Mouse (Mus musculus) spleen, postnatal 36 days (tissue): ENCODE measurements around the gene Rnf144b.
A peak's percentile ranks its signal among the peaks of the same experiment; 100 is the strongest.

Source experiments
- DNase-seq, 2 experiments: peaks; one replicate each; pipeline ENCODE4 v3.0.0; 2022; ENCODE audit warnings: low spot score in 2 of 2, mixed read lengths in 1 of 2

Rnf144b gene

DNA sequence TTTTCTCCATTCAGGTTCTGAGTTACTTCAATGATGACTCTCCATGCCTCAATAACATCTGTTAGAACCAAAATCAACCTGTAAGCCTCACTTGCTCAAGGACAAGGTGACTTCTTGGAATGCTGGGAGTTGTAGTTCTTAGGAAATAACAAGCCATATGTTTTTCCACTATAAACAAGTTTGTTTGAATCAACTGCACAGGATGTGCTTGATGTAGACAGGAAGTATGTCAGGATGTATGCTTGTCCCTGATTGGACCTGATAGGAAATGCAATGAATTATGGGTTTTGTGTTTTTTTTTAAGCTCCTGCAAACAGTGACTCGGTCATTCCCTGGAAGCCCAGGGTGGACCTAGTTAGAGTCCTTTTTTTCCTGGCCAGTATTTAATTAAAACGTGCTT lies 139.5 kb downstream of the Rnf144b start:
- no peak for DNase-seq

DNA sequence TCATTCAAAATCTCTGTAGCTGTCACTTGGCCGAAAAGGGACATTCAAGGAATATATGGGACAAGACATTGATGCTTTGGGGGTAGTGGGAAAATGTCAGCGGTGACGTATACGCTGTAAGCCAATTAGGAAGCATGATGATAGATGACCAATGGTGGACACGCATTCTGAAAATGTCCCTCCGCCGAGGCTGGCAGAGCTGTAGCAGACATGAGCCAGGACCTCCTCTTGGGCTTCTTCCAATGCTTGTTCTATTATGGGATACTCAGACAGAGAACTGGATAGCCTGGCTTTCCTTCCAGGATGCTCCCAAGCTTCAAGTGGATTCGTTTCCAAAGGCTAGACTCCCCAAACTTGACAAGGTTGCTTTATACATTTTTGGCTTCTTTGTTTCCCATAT lies 141.9 kb downstream of the Rnf144b start:
- no peak for DNase-seq

DNA sequence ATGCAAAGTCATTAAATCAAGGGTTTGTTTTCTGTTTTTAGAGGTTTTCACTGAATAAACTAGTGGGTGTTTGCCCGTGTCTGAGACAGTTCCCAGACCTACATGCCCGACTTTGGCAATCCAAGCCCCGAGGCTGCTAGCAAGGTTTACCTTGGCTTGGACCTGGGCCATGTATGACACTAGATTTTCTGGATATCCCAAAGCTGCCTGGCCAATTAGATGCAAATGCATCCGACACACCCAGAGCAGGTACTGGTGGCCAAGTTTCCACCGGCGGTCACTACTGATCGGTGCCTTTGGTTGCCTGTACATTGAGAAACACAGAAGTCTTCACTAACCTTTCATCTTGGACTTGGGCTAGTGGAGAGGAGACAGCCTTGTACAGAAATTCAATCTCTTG lies 144.0 kb downstream of the Rnf144b start:
- DNase-seq: no peak

DNA sequence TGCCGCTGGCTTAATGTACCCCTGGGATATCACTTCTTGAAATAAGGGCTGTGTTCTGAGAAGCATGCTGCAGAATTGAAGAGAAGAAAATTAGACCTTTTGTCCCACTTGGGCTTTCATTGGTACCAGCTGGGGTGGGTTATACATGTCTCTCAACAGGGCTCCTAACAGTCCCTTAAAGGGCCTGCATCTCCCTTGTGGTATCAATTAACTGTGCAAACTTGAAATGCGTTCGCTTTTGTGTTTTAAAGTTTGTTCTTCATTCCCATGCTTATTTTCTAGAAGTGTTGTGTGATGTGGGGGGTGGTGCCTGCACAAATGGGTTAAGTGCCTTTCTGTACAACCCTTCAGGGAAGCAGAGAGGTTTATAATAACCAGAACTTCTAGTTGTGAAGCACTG lies 145.8 kb downstream of the Rnf144b start:
- DNase-seq: no peak

DNA sequence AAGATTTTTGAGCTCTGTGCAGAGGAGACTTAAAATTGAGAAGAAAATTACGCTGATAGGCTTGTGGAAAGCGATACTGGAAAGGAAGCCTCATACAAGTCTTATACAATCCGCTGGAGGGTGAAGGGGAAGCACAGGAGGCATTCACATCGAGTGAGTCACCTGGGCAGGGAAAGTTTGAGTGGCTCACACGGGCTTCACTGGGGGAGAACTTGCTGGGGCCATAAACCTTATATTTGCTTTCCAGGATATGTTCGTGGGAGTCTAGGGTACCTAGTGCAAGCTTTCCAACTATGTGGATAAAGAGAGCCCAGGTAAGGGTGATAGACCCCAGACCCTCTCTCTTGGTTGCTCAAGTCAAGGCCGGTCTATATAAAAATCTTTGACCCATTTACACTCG lies 150.5 kb downstream of the Rnf144b start:
- no peak for DNase-seq

DNA sequence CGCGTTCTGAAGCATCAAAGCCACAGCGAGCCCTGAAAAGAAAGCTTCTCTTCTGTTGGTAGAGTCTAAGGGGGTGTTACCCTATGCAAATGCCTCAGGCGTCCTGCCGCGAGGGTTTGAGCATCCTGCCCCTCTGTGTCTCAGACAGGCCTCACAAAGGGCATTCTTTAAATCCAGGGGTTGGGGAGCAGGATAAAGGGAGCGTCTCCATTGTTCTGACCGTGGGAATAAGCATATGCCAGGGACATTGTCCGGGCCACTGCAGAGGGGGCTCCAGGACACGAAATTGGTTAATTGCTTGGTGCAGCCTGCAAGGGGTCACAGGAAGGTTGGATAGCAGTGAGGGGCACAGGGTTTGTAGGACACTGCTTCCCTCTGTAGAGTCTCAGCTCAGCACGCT lies 151.0 kb downstream of the Rnf144b start:
- DNase-seq: no peak

DNA sequence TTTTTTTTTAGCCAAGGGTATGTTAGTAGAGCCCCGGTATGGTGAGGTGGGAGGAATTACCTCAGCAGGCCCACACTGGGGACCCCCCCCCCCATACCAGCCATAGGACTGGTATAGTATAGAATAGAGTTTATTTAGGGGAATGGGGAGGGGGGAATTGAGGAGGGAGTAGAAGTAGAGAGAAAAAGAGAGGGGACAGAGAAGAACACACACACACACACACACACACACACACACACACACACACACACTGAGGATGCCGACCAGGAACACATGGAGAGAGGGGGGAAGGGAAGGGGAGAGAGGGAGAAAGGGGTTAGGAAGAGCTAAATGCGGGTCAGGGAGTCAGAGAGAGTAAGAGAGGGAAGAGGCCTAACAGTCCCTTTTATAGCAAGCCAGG lies 151.7 kb downstream of the Rnf144b start:
- DNase-seq: no peak

DNA sequence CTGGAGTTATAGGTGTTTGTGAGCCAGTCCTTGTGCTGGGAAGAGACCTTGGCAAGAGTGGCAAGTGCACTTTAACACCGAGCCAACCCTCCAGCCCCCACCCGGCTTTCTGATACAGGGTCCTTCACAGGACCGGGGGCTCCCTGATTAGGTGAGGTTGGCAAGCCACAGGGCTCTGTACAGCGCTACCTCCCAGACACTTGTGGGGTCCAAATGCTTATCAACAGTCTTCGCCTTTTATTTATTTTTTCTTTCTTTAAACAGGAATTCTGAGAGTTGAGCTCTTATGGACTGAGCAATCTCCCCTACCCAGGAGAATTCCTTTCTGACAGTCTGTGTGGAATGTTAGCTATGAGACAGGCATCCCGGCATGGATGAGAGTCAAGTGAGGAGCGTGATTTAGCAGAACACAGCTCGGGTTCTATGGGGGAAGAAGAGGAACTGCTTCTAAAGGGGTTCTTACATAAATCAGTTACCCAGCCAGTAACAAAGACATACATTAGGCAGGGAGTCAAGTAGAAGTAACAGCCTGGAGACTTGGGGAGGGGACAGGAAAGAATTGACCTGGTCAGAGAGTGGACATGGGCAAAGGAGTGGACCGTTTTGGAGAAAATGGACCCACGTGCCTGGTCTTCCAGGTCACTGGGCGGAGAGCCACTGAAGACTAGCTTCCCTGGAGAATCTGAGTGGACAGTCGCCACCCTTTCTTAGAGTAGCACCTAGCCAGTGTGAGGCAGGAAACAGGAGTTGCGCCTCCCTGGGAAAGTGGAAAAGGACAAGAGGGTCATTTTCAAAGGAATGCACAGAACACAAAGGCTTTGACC lies 154.8 kb downstream of the Rnf144b start:
- DNase-seq: no peak

DNA sequence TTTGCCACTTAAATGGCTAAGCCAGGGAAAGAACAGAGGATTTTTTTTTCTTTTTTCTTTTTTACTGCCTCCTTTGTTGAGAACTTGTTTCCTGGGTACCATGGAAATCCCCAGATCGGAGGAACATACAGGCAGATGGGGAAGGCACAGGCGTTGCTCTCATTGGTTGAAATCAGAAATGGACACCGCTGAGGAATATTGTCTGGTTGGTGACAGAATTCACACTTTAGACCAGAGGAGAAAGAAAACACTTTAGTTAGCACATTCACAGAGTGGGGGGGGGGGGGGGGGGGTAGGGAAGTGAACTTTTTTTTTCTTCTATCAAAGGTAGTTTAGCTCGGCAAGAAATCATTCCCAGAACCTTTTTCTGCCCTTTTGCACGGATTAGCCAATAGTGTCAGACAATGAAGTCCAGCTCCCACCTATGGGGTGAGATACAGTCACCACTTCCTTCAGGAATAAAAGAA lies 155.4 kb downstream of the Rnf144b start:
- no peak for DNase-seq

DNA sequence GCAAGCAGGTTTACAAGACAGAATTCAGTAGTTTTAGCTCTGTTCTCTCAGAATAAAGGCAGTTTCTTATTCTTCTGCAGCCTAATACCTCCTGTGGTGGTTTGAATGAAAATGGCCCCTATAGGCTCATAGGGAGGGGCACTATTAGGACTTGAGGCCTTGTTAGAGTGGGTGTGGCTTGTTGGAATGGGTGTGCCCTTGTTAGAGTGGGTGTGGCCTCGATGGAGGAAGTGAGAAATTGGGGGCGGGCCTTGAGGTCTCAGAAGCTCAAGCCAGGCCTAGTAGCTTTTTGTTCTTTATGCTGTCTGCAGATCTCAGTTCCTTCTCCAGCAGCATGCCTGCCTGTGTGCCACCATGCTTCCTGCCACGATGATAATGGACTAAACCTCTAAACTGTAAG lies 159.8 kb downstream of the Rnf144b start:
- DNase-seq: no peak

DNA sequence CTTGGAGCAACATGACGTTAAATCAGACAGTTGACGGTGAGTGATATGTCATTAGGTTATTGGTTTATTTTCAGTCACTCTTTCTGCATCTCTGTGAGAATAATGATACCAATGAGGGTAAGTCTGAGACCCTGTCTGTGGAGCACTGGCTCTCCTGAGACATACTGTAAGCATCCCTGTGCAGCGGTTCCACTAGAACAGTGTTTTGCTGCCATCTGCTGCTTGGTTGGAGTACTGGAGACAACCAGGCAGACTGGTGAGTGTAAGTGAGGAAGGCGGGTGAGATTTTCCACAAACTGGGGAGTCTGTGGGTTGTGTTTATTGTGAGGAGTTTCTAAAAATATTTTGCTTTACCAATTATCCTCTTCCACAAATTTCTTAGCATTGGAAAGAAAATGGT lies 166.0 kb downstream of the Rnf144b start:
- peak in 1 of 2 experiments; percentile 9 for DNase-seq

DNA sequence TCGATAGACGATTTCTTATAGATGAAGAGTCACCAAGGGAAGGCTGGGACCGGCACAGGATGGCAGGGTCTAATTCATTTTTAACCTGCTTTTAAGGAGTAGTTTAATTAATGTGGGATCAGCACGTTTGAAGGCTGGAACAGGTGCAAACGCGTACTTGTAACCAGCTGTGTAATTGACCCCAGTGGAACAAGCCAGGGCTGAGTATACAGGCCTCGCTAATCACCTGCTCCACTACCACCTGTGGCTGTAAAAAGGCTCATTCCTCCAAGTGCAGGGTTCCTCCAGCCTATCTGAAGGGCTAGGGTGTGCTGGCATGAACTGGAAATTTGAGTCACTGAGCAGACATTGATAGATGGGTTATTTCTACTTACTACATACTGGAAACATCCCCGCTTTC lies 174.0 kb downstream of the Rnf144b start:
- no peak for DNase-seq
